Mouse (Mus musculus) G1E (cell line): ENCODE measurements around the gene Rtp3. TPM values are rescaled to one million over a fixed set of nuclear protein-coding genes. Genes with fewer than 3 reads are reported as not detected.

Experiments
- ATAC-seq: 2 replicates; pipeline ENCODE4 v1.8.0; 2016; ENCODE audit warnings: mild to moderate bottlenecking; ENCODE audit not compliant: insufficient number of reproducible peaks, poor library complexity, low FRiP score, severe bottlenecking; ENCODE audit errors: extremely low read depth
- DNase-seq: peaks from one replicate; pipeline ENCODE4 v3.0.0; 2012; ENCODE audit warnings: low spot score
- H3K27me3 ChIP-seq: 2 replicates; pipeline ENCODE4 v1.6.1; 2012; ENCODE audit warnings: mild to moderate bottlenecking, low read length, inconsistent platforms; ENCODE audit not compliant: insufficient read depth
- H3K36me3 ChIP-seq: replicated peaks from 2 replicates; pipeline ENCODE3; 2012; ENCODE audit warnings: mild to moderate bottlenecking, inconsistent platforms
- H3K4me1 ChIP-seq: 2 replicates; pipeline ENCODE4 v1.6.1; 2012; ENCODE audit warnings: low read depth, low read length, inconsistent platforms, mixed read lengths; ENCODE audit not compliant: insufficient read depth
- H3K4me3 ChIP-seq: 2 replicates; pipeline ENCODE4 v1.5.1; 2012; ENCODE audit warnings: low read depth, mild to moderate bottlenecking, inconsistent platforms, low read length, moderate library complexity, mixed read lengths
- H3K9me3 ChIP-seq: replicated peaks from 2 replicates; pipeline ENCODE4 v1.6.1; 2012; ENCODE audit warnings: inconsistent platforms
- CTCF ChIP-seq: IDR thresholded peaks from 2 replicates; pipeline ENCODE4 v1.5.1; 2012; ENCODE audit warnings: low read depth, low read length, inconsistent platforms, mixed read lengths
- GATA1 ChIP-seq: IDR thresholded peaks from 2 replicates; pipeline ENCODE4 v1.6.1; 2012; ENCODE audit warnings: borderline replicate concordance, low read length, inconsistent platforms, mixed read lengths
- GATA2 ChIP-seq: IDR thresholded peaks from 2 replicates; pipeline ENCODE4 v1.6.1; 2012; ENCODE audit warnings: low read depth, low read length, inconsistent platforms, borderline replicate concordance
- POLR2AphosphoS5 ChIP-seq: IDR thresholded peaks from 2 replicates; pipeline ENCODE4 v1.6.1; 2012; ENCODE audit warnings: low read depth, low read length, inconsistent platforms; ENCODE audit not compliant: insufficient replicate concordance
- TAL1 ChIP-seq: conservative IDR thresholded peaks from 2 replicates; pipeline ENCODE4 v1.6.1; 2012; ENCODE audit warnings: low read depth, low read length, inconsistent platforms, mixed read lengths
- polyA plus RNA-seq: library from polyadenylated mRNA; stranded (reverse); fragments of >175 nt; gene quantifications from 2 replicates; pipeline ENCODE4 v1.2.3, GENCODE M21; 2012
- total RNA-seq, 2 experiments: library from RNA; stranded (forward) in 1 of 2; stranded (reverse) in 1 of 2; fragments of 200-1000 nt in 1 of 2; fragments of >200 nt in 1 of 2; fragmentation: Nextera tagmentation in 1 of 2; gene quantifications; 2 replicates each; pipeline ENCODE4 v1.2.3; 2014 to 2017

Rtp3 gene
- total and polyA plus RNA-seq, 3 experiments: 0.16 TPM; not detected in 2

DNA sequence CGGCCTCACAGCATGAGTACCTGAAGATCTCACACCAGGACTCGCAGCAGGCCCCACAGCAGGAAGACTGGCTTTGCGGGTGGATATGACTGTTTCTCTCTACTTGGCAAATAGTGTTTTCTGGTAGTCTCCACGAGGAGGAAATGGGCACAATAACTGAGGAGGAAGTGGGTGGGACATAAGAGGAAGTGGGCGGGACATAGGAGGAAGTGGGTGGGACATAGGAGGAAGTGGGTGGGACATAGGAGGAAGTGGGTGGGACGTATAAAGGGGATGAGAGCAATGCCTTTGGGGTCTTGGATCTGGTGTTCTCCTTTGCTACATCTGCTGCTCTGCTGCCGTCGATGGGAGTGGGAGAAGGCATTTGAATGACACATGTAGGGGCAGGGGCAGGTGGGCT, 4.4 kb downstream of the Rtp3 start:
- Histone ChIP-seq H3K9me3 (peaks cover 21% of the 10 kb centered on the region), H3K4me1 (no peaks in the 10 kb centered on the region), H3K36me3 (no peaks in the 10 kb centered on the region), H3K4me3 (no peak overlapping the region), H3K27me3 (peaks cover 4% of the 10 kb centered on the region; the same call in 1 of the 2 replicates)
- DNase-seq (no peak), ATAC-seq (no peak)
- TF ChIP-seq GATA2: no peak
- TF ChIP-seq TAL1: no peak
- TF ChIP-seq GATA1: no peak
- TF ChIP-seq CTCF: no peak

DNA sequence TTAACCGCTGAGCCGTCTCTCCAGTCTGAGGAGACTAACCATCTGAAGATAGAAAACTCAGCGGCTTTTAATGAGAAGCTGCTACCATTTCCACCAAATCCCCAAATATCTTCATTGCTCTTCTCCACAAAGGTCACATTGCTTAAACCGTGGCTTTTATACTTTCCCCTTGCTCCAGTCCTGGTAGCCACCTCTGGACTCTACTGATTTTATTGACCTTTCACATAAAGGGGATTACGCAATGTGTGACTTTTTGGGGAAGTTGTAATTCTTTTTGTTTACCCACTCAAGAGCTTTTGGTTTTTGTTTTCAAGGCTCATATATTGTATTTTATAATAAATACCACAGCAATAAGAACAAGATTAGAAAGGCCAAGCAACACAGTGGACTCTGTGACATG, 4.8 kb downstream of the Rtp3 start:
- Histone ChIP-seq H3K36me3 (no peaks in the 10 kb centered on the region), H3K9me3 (peaks cover 21% of the 10 kb centered on the region), H3K4me1 (no peaks in the 10 kb centered on the region), H3K4me3 (no peak overlapping the region), H3K27me3 (peaks cover 4% of the 10 kb centered on the region; the same call in 1 of the 2 replicates)
- DNase-seq: no peak
- ATAC-seq: no peak
- TF ChIP-seq CTCF (no peak), TAL1 (no peak), GATA1 (no peak), POLR2AphosphoS5 (no peak)

DNA sequence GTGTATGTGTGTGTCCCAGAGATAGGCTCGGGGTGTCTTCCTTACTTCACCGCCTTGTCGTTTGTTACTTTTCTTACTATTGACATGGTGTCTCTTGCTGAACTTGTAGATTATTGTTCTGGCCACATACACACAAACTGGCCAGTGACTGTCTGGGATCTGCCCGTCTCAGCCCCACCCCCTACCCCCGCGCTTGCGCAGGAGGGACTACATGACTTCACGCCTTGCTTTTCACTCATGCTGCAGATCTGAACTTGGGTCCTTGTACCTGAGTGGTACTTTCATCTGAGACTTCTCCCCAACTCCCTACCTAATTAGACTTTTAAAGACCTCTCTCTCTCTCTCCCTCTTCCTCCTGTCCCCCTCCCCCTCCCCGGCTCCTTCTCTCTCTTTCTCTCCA, 6.3 kb downstream of the Rtp3 start:
- no peak for ATAC-seq

DNA sequence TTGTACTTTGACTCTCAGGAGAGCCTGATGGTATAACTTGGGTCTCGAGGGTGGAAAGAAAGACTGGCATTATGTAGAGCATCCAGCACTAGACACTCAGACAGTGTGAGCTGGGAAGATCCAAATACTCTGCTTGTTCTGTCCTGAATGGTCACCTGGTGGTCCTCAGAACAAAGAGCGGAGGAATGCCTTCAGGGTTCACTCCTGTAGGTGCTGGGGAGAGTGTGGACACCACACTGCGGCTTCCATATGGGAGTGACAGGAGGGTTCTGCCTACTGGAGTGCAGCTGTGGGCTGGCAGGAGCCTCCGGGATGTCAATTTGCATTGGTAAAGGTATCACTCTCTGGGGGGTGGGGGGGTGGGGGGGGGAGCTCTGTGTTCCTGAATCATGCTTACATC, 8.0 kb downstream of the Rtp3 start:
- no peaks in the 10 kb centered on the region for H3K36me3 ChIP-seq
- ATAC-seq (no peak), DNase-seq (no peak)
- no peak overlapping the region for H3K4me3 ChIP-seq
- TF ChIP-seq POLR2AphosphoS5: no peak
- no peak for TF ChIP-seq TAL1
- TF ChIP-seq GATA2: no peak
- no peak for TF ChIP-seq CTCF
- H3K4me1 ChIP-seq: no peaks in the 10 kb centered on the region
- peaks cover 21% of the 10 kb centered on the region for H3K9me3 ChIP-seq
- H3K27me3 ChIP-seq: no peaks in the 10 kb centered on the region

More for the DNA sequence above, 6.3 kb downstream of the Rtp3 start:
- Histone ChIP-seq H3K9me3 (peaks cover 21% of the 10 kb centered on the region), H3K27me3 (peaks cover under 1% of the 10 kb centered on the region; the same call in 1 of the 2 replicates), H3K4me3 (no peak overlapping the region), H3K36me3 (no peaks in the 10 kb centered on the region), H3K4me1 (no peaks in the 10 kb centered on the region)
- no peak for TF ChIP-seq POLR2AphosphoS5
- no peak for TF ChIP-seq CTCF
- TF ChIP-seq GATA2: no peak
- TF ChIP-seq GATA1: no peak
- no peak for TF ChIP-seq TAL1
- no peak for DNase-seq

DNA sequence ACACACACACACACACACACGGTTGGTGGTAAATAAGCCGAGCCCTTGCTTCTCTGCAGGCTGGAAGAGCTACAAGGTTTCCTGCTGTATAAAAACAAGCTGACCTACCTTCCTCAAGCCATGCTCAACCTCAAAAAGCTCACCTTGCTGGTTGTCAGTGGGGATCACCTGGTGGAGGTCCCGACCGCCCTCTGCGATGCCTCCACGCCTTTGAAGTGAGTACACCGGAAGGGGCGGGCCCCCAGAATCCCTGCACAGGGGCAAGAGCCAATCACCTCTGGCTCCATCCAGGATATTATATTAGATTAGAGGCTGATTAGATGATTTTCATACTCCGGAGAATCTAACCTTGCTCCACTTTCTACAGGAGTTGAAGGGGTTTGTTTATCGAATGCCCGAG, 11.0 kb downstream of the Rtp3 start:
- TF ChIP-seq GATA2: no peak
- TF ChIP-seq GATA1: no peak
- no peak for TF ChIP-seq TAL1
- no peak for TF ChIP-seq POLR2AphosphoS5
- TF ChIP-seq CTCF: no peak
- ATAC-seq (no peak), DNase-seq (no peak)
- H3K36me3 ChIP-seq: no peaks in the 10 kb centered on the region
- H3K4me3 ChIP-seq: no peak overlapping the region
- no peaks in the 10 kb centered on the region for H3K4me1 ChIP-seq
- peaks cover 4% of the 10 kb centered on the region for H3K9me3 ChIP-seq
- no peaks in the 10 kb centered on the region for H3K27me3 ChIP-seq

DNA sequence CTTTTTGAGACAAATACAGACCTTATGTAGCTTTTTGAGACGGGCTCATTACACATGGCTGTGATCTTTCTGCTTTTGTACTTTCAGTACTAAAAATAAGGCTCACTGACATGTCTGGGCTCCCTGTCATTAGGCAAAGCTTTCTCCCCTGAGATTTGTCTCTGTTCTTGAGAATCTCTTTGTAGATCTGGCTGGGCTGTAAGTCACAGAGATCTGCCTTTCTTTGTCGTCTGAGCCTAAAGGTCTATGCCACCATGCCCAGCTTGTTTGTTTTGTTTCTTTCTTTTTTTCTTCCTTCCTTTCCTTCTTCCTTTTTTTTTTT, 24.5 kb downstream of the Rtp3 start:
- no peak for ATAC-seq
- H3K36me3 ChIP-seq: no peaks in the 10 kb centered on the region
- H3K27me3 ChIP-seq: no peaks in the 10 kb centered on the region
- H3K4me1 ChIP-seq: no peaks in the 10 kb centered on the region
- no peaks in the 10 kb centered on the region for H3K9me3 ChIP-seq
- DNase-seq: no peak
- H3K4me3 ChIP-seq: no peak overlapping the region
- TF ChIP-seq TAL1 (no peak), CTCF (no peak), POLR2AphosphoS5 (no peak), GATA1 (no peak), GATA2 (no peak)
